Mouse (Mus musculus): ENCODE measurements around the gene Lrit3.

Gene Lrit3

GRCm38 (mm10) chr3:129803765-129804164 is at the start of gene Lrit3:
Lrit3 (minus strand) TSS chr3:129804030.
- no peak for DNase-seq (ENCODE audit: low spot score)

GRCm38 (mm10) chr3:129846846-129847245 is 43.0 kb upstream of the Lrit3 start:
- no peak for DNase-seq (ENCODE audit: low spot score)

GRCm38 (mm10) chr3:129845868-129846267 is 42.0 kb upstream of the Lrit3 start:
- no peak for DNase-seq (ENCODE audit: low spot score)

- no peak for DNase-seq (ENCODE audit: low spot score)
Observed at GRCm38 (mm10) chr3:129838017-129838416, 34.2 kb upstream of the Lrit3 start.

- DNase-seq (ENCODE audit: low spot score): no peak
Observed at GRCm38 (mm10) chr3:129836965-129837364, 33.1 kb upstream of the Lrit3 start.

GRCm38 (mm10) chr3:129836051-129836697 is 32.3 kb upstream of the Lrit3 start:
- DNase-seq (ENCODE audit: low spot score): peak; percentile 14

GRCm38 (mm10) chr3:129835388-129835934 is 31.6 kb upstream of the Lrit3 start, which contains the start of gene Cfi:
Cfi (plus strand) TSS chr3:129835884.
- DNase-seq (ENCODE audit: low spot score): no peak

GRCm38 (mm10) chr3:129831035-129831568 is 27.3 kb upstream of the Lrit3 start, which contains the start of gene Gar1:
Gar1 (minus strand) TSS chr3:129831396.
- DNase-seq (ENCODE audit: low spot score): peak; percentile 92

- no peak for DNase-seq (ENCODE audit: low spot score)
Observed at GRCm38 (mm10) chr3:129830626-129831025, 26.8 kb upstream of the Lrit3 start.

GRCm38 (mm10) chr3:129827691-129828090 is 23.9 kb upstream of the Lrit3 start:
- no peak for DNase-seq (ENCODE audit: low spot score)

- DNase-seq (ENCODE audit: low spot score): no peak
Observed at GRCm38 (mm10) chr3:129826691-129827090, 22.9 kb upstream of the Lrit3 start.

- DNase-seq (ENCODE audit: low spot score): no peak
Observed at GRCm38 (mm10) chr3:129824891-129825290, 21.1 kb upstream of the Lrit3 start.

GRCm38 (mm10) chr3:129824146-129824545 is 20.3 kb upstream of the Lrit3 start:
- no peak for DNase-seq (ENCODE audit: low spot score)

GRCm38 (mm10) chr3:129823293-129823692 is 19.5 kb upstream of the Lrit3 start:
- no peak for DNase-seq (ENCODE audit: low spot score)

- no peak for DNase-seq (ENCODE audit: low spot score)
Observed at GRCm38 (mm10) chr3:129822206-129822775, 18.5 kb upstream of the Lrit3 start, which contains the start of gene Rrh. Rrh (minus strand) TSS chr3:129822587.

GRCm38 (mm10) chr3:129821736-129822135 is 17.9 kb upstream of the Lrit3 start:
- DNase-seq (ENCODE audit: low spot score): no peak

GRCm38 (mm10) chr3:129820847-129821246 is 17.0 kb upstream of the Lrit3 start:
- DNase-seq (ENCODE audit: low spot score): no peak

GRCm38 (mm10) chr3:129799011-129799410 is 4.8 kb downstream of the Lrit3 start:
- no peak for DNase-seq (ENCODE audit: low spot score)

- no peak for DNase-seq (ENCODE audit: low spot score)
Observed at GRCm38 (mm10) chr3:129798551-129798950, 5.3 kb downstream of the Lrit3 start.

- no peak for DNase-seq (ENCODE audit: low spot score)
Observed at GRCm38 (mm10) chr3:129797341-129797740, 6.5 kb downstream of the Lrit3 start.

- no peak for DNase-seq (ENCODE audit: low spot score)
Observed at GRCm38 (mm10) chr3:129793801-129794200, 10.0 kb downstream of the Lrit3 start.

- no peak for DNase-seq (ENCODE audit: low spot score)
Observed at GRCm38 (mm10) chr3:129782746-129783145, 21.1 kb downstream of the Lrit3 start.

- DNase-seq (ENCODE audit: low spot score): no peak
Observed at GRCm38 (mm10) chr3:129781435-129781834, 22.4 kb downstream of the Lrit3 start.
